Mouse (Mus musculus) cortical plate, adult 2 months (tissue): ENCODE results near the gene St3gal3.

ENCODE experiments used
- CTCF ChIP-seq: fragments of 200-500 bp; IDR thresholded peaks from 2 replicates; pipeline ENCODE4 v1.5.1; 2011; ENCODE audit warnings: mild to moderate bottlenecking, control low read depth, low read length; ENCODE audit not compliant: insufficient read depth; ENCODE audit errors: extremely low read depth
- POLR2A ChIP-seq: fragments of 200-500 bp; IDR thresholded peaks from 2 replicates; pipeline ENCODE4 v1.6.1; 2011; ENCODE audit warnings: mild to moderate bottlenecking, low read length, control low read depth; ENCODE audit not compliant: insufficient read depth; ENCODE audit errors: extremely low read depth

DNA sequence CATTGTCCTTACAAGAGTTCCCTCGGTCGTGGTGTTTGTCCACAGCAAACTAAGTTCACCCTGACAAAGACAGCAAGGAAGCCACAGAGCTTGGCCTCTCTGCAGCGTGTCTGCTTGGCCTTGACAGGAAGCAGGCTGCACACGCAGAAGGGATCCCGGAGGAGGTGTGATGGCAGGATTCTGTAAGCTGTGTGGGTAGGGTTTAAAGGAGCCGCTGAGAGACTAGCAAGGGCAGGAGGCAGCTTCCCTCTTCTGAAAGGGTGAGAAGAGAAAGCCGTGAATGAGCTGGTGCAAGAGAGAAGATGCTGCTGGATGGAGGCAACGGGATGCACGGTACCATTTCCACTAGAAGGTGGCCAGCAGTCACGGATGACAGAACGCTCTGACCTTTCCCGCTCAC, 22.1 kb downstream of the St3gal3 start:
- TF ChIP-seq POLR2A, result no peak
- no peak for TF ChIP-seq CTCF
